Mouse (Mus musculus) urinary bladder, postnatal 4 days (tissue): ENCODE measurements around the gene Gm10639.
"Not testable (repeated sequence)": the region's sequence is repeated elsewhere in the genome, so short reads cannot be mapped to it uniquely, and the experiment has no call there.

Source experiments
- DNase-seq, 2 experiments: peaks; one replicate each; pipeline ENCODE4 v3.0.0; 2021 to 2022; ENCODE audit warnings: low spot score in 2 of 2

The Gm10639 gene

GRCm38 (mm10) chr9:78289723-78290122 is at the start of gene Gm10639:
Gene Gm10639, plus strand, starts transcription at chr9:78289923.
- not testable (repeated sequence) for DNase-seq

GRCm38 (mm10) chr9:78255683-78256470 is 33.8 kb upstream of the Gm10639 start:
- DNase-seq = not testable (repeated sequence)

- DNase-seq = not testable (repeated sequence)
Observed at GRCm38 (mm10) chr9:78256914-78257313, 32.8 kb upstream of the Gm10639 start, which contains the start of gene Gm3776. Gene Gm3776, plus strand, starts transcription at chr9:78257129.

GRCm38 (mm10) chr9:78259688-78260087 is 30.0 kb upstream of the Gm10639 start:
- peak; percentile 19 to 61 for DNase-seq

GRCm38 (mm10) chr9:78270945-78271344 is 18.8 kb upstream of the Gm10639 start:
- not testable (repeated sequence) for DNase-seq

GRCm38 (mm10) chr9:78282002-78282711 is 7.6 kb upstream of the Gm10639 start:
- not testable (repeated sequence) for DNase-seq

GRCm38 (mm10) chr9:78289063-78289462 is 660 bp upstream of the Gm10639 start:
- not testable (repeated sequence) for DNase-seq

GRCm38 (mm10) chr9:78292462-78292861 is 2.7 kb downstream of the Gm10639 start:
- not testable (repeated sequence) for DNase-seq

GRCm38 (mm10) chr9:78293683-78294082 is 4.0 kb downstream of the Gm10639 start:
- DNase-seq = not testable (repeated sequence)

GRCm38 (mm10) chr9:78294781-78295180 is 5.1 kb downstream of the Gm10639 start:
- DNase-seq = not testable (repeated sequence)

GRCm38 (mm10) chr9:78296089-78296488 is 6.4 kb downstream of the Gm10639 start:
- not testable (repeated sequence) for DNase-seq

GRCm38 (mm10) chr9:78298232-78298631 is 8.5 kb downstream of the Gm10639 start:
- no peak for DNase-seq

GRCm38 (mm10) chr9:78299143-78299542 is 9.4 kb downstream of the Gm10639 start:
- DNase-seq = not testable (repeated sequence)

GRCm38 (mm10) chr9:78308122-78308521 is 18.4 kb downstream of the Gm10639 start:
- DNase-seq = not testable (repeated sequence)

GRCm38 (mm10) chr9:78314696-78315095 is 25.0 kb downstream of the Gm10639 start, which contains the start of gene Omt2a:
Gene Omt2a, minus strand, starts transcription at chr9:78314796.
- DNase-seq = no peak

GRCm38 (mm10) chr9:78319499-78319898 is 29.8 kb downstream of the Gm10639 start:
- DNase-seq = no peak

GRCm38 (mm10) chr9:78327289-78327688 is 37.6 kb downstream of the Gm10639 start, which contains the start of gene Omt2b:
Gene Omt2b, plus strand, starts transcription at chr9:78327589.
- DNase-seq = not testable (repeated sequence)

- not testable (repeated sequence) for DNase-seq
Observed at GRCm38 (mm10) chr9:78337050-78337449, 47.3 kb downstream of the Gm10639 start.

GRCm38 (mm10) chr9:78340324-78340723 is 50.6 kb downstream of the Gm10639 start:
- DNase-seq = peak; percentile 22 to 63

- not testable (repeated sequence) for DNase-seq
Observed at GRCm38 (mm10) chr9:78342494-78342893, 52.8 kb downstream of the Gm10639 start.

- not testable (repeated sequence) for DNase-seq
Observed at GRCm38 (mm10) chr9:78343055-78343454, 53.3 kb downstream of the Gm10639 start.

- DNase-seq = not testable (repeated sequence)
Observed at GRCm38 (mm10) chr9:78345235-78345634, 55.5 kb downstream of the Gm10639 start.
